Mouse (Mus musculus): ENCODE measurements around the gene Zc3h8. TPM values are rescaled to one million over a fixed set of nuclear protein-coding genes. Genes with fewer than 3 reads are reported as not detected.

Gene Zc3h8
- 2.8 and 3.2 TPM in 2 replicates for polyA plus RNA-seq (2015; fragmentation: Nextera tagmentation; extraction: Ambion mirVana)

GRCm38 (mm10) chr2:128943538-128944528 lies at the start of gene Zc3h8:
Gene Zc3h8 (minus strand): TSS chr2:128944077.

GRCm38 (mm10) chr2:128967661-128968441 lies 24.0 kb upstream of the Zc3h8 start, which contains the start of gene Gm10762:
Gene Gm10762 (minus strand): TSS chr2:128967725.

GRCm38 (mm10) chr2:128966641-128967580 lies 23.0 kb upstream of the Zc3h8 start, which contains the start of gene Zc3h6:
Gene Zc3h6 (plus strand): TSS chr2:128967402.

Small RNA genes lying within 50 kb of the gene (microRNA-seq; reads per million reads assigned to microRNA genes)
- not detected for gene Gm22859

Other genes starting within 250 kb of the Zc3h8 start
- gene Mertk, start 245.1 kb downstream of the Zc3h8 start, polyA plus RNA-seq (2015; fragmentation: Nextera tagmentation; extraction: Ambion mirVana): 2.6 and 4.0 TPM in 2 replicates
- 29.8 and 31.6 TPM in 2 replicates for gene Tmem87b, start 126.0 kb downstream of the Zc3h8 start, polyA plus RNA-seq (2015; fragmentation: Nextera tagmentation; extraction: Ambion mirVana)
- 1.3 and 1.4 TPM in 2 replicates for gene Fbln7, start 81.1 kb downstream of the Zc3h8 start, polyA plus RNA-seq (2015; fragmentation: Nextera tagmentation; extraction: Ambion mirVana)
- 2.2 and 2.7 TPM in 2 replicates for gene Zc3h6, start 23.3 kb upstream of the Zc3h8 start, polyA plus RNA-seq (2015; fragmentation: Nextera tagmentation; extraction: Ambion mirVana)
- gene Gm10762, start 23.6 kb upstream of the Zc3h8 start, polyA plus RNA-seq (2015; fragmentation: Nextera tagmentation; extraction: Ambion mirVana): 10.6 and 11.2 TPM in 2 replicates
- 0.12 and 0.16 TPM in 2 replicates for gene Vinac1, start 104.1 kb upstream of the Zc3h8 start, polyA plus RNA-seq (2015; fragmentation: Nextera tagmentation; extraction: Ambion mirVana)
- 7.3 and 8.9 TPM in 2 replicates for gene Ttl, start 121.9 kb upstream of the Zc3h8 start, polyA plus RNA-seq (2015; fragmentation: Nextera tagmentation; extraction: Ambion mirVana)
- 8.3 and 8.7 TPM in 2 replicates for gene Polr1b, start 156.9 kb upstream of the Zc3h8 start, polyA plus RNA-seq (2015; fragmentation: Nextera tagmentation; extraction: Ambion mirVana)
- 16.5 and 17.6 TPM in 2 replicates for gene Chchd5, start 185.6 kb upstream of the Zc3h8 start, polyA plus RNA-seq (2015; fragmentation: Nextera tagmentation; extraction: Ambion mirVana)

Measured in urinary bladder, postnatal 0 days (tissue).